Mouse (Mus musculus): Measurements from ENCODE around the gene Foxn2. TPM values are rescaled to one million over a fixed set of nuclear protein-coding genes. Genes with fewer than 3 reads are reported as not detected.

Foxn2 gene
- polyA plus RNA-seq, 1 experiment = 0.50 TPM

DNA sequence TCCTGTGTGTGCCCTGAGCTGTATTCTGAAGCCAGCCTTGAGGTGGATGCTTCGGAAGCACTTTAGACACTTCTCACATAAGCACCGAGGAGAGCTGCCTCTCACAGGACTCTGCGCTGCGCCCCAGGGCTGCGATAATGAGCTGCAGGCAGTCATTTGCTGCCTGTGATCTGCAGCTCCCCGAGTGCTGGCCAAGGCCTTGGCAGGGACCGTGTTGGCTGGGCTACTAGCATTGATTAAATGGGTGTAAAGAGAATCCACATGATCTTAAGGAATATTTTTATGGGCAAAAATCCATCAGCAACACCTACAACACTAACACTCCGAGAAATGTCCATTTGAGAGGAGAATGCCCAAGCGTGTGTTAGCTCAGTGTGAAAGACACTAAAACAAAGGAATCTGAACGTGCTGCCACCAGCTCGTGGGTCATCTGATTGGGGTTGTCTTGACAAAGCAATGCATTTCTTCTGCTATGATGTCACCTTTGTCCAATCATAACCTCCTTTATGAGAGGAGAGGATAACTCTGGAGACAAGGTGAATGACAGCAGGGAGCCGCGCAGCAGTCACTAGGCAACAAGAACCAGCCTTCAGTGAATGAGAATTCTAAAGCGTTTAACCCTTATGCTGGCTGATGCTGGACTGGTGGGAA is 53.7 kb downstream of the Foxn2 start:
- Histone ChIP-seq H3K9me3 (ENCODE audit: control insufficient read depth, low read length) (no peaks in the 10 kb centered on the region), H3K27me3 (ENCODE audit: control insufficient read depth) (no peaks in the 10 kb centered on the region), H3K4me3 (replicated peaks) (no peak overlapping the region), H3K36me3 (ENCODE audit: control insufficient read depth) (peaks cover 42% of the 10 kb centered on the region), H3K4me1 (ENCODE audit: control insufficient read depth) (no peaks in the 10 kb centered on the region)
- no peak for TF ChIP-seq GATA1 (IDR thresholded peaks at IDR 0.05; ENCODE audit: low read length)
- no peak for TF ChIP-seq TAL1 (IDR thresholded peaks at IDR 0.05; ENCODE audit: low read length)

GRCm38 (mm10) chr17:88494772-88495132 is 54.2 kb downstream of the Foxn2 start:
- peaks cover 40% of the 10 kb centered on the region for H3K36me3 ChIP-seq (ENCODE audit: control insufficient read depth)
- H3K9me3 ChIP-seq (ENCODE audit: control insufficient read depth, low read length) = no peaks in the 10 kb centered on the region
- TF ChIP-seq GATA1 (IDR thresholded peaks at IDR 0.05; ENCODE audit: low read length) (no peak), TAL1 (IDR thresholded peaks at IDR 0.05; ENCODE audit: low read length) (no peak)
- no peak overlapping the region for H3K4me3 ChIP-seq (replicated peaks)
- no peaks in the 10 kb centered on the region for H3K27me3 ChIP-seq (ENCODE audit: control insufficient read depth)
- H3K4me1 ChIP-seq (ENCODE audit: control insufficient read depth) = no peaks in the 10 kb centered on the region

DNA sequence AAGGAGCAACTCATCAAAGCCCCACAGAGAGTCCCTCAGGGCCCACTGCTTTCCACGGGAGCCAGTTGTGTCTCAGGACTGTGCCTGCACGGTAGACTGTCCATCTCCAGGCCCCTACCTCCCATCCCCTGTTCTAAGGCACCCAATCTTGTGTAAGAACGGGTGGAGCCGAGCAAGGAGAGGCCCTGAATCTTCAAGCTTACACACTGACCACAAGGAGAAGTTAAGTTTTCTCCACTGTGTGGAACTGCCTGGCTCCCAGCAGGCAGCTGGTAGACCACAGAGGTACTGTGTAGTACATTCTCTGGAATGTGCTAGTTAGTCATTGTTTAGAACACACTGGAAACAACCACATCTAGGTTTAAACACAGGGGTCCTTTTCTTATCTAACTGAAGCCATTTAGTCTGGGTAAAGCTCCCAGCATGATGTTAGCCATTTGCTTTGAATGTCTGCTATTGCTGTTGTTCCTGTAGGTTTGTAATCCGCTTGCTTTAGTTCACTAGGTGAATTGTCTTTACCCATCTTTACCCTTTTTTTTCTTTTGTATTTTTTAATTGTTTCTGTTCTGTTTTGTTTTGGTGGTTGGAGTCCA is 57.7 kb downstream of the Foxn2 start:
- H3K4me1 ChIP-seq (ENCODE audit: control insufficient read depth) = no peaks in the 10 kb centered on the region
- TF ChIP-seq TAL1 (IDR thresholded peaks at IDR 0.05; ENCODE audit: low read length) (no peak), GATA1 (IDR thresholded peaks at IDR 0.05; ENCODE audit: low read length) (no peak)
- H3K4me3 ChIP-seq (replicated peaks) = no peak overlapping the region
- H3K36me3 ChIP-seq (ENCODE audit: control insufficient read depth) = peaks cover 18% of the 10 kb centered on the region
- H3K27me3 ChIP-seq (ENCODE audit: control insufficient read depth) = no peaks in the 10 kb centered on the region
- H3K9me3 ChIP-seq (ENCODE audit: control insufficient read depth, low read length) = no peaks in the 10 kb centered on the region

DNA sequence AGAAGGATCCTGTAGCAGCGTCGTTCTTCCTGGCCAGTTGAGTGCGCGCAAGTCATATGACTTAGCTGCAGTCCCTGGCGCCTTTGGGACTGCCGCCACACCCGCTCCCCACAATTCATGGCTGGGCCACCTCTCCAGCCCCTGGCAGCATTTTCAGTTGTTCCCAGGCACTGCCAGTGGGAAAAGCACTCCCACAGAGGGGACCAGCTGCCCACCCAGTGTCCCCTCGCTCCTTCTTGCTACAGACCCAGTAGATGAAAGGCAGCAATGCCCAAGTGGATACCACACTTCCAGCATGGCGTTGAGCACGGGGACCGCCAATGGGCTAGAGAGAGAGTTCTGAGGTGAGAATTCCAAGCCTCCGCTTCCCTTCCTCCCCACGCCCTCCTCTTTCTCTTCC is 63.5 kb downstream of the Foxn2 start:
- TF ChIP-seq GATA1 (IDR thresholded peaks at IDR 0.05; ENCODE audit: low read length) = no peak
- no peak for TF ChIP-seq TAL1 (IDR thresholded peaks at IDR 0.05; ENCODE audit: low read length)
- H3K4me3 ChIP-seq (replicated peaks) = no peak overlapping the region
- H3K27me3 ChIP-seq (ENCODE audit: control insufficient read depth) = no peaks in the 10 kb centered on the region
- H3K9me3 ChIP-seq (ENCODE audit: control insufficient read depth, low read length) = no peaks in the 10 kb centered on the region
- H3K36me3 ChIP-seq (ENCODE audit: control insufficient read depth) = peaks cover 2% of the 10 kb centered on the region; the same call in 1 of the 2 replicates
- H3K4me1 ChIP-seq (ENCODE audit: control insufficient read depth) = peaks cover 2% of the 10 kb centered on the region; the same call in 1 of the 2 replicates

DNA sequence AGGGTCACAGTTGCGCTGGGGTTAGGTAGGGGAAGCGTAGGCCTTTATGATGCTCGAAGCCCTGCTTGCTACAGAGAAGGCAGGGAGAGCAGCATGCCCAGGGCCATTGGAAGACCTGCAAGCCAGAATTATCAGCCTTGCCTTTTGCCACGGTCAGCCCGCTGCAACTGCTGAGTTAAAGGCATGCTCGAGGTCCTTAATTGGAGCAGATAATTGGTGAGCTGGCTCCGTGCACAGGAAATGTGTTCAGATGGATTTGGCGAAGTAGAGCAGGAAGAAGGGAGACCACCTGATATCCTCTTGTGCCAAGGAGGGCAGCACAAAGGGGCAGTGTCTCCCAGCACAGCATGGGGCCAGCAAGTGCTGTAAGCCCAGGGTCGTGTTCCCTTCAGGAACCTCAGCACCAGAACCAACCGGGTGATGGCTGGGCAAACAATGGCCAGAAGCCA is 64.8 kb downstream of the Foxn2 start:
- no peaks in the 10 kb centered on the region for H3K27me3 ChIP-seq (ENCODE audit: control insufficient read depth)
- H3K4me1 ChIP-seq (ENCODE audit: control insufficient read depth) = peaks cover 3% of the 10 kb centered on the region; the same call in 1 of the 2 replicates
- H3K9me3 ChIP-seq (ENCODE audit: control insufficient read depth, low read length) = no peaks in the 10 kb centered on the region
- H3K4me3 ChIP-seq (replicated peaks) = no peak overlapping the region
- H3K36me3 ChIP-seq (ENCODE audit: control insufficient read depth) = no peaks in the 10 kb centered on the region
- no peak for TF ChIP-seq TAL1 (IDR thresholded peaks at IDR 0.05; ENCODE audit: low read length)
- no peak for TF ChIP-seq GATA1 (IDR thresholded peaks at IDR 0.05; ENCODE audit: low read length)

DNA sequence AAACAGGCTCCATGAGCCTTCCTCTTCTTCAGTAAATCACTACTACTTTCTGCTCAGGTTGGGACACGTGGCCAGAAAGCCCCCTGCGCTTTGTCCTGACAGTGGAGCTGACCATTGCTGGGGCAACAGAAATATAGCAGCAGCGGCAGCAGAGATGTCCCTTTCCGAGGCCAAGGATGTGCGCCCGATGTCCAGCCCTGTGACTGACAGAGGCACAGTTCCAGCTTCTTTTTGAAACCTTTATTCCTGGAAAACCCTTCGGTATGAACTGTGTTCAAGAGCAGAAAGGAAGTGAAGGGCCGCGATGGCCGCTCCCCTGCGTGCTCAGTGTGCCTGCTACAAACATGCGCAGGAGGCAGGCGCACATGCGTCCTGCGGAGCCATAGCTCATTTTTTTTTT is 65.4 kb downstream of the Foxn2 start:
- H3K36me3 ChIP-seq (ENCODE audit: control insufficient read depth) = no peaks in the 10 kb centered on the region
- H3K9me3 ChIP-seq (ENCODE audit: control insufficient read depth, low read length) = no peaks in the 10 kb centered on the region
- peaks cover 4% of the 10 kb centered on the region for H3K4me1 ChIP-seq (ENCODE audit: control insufficient read depth)
- H3K27me3 ChIP-seq (ENCODE audit: control insufficient read depth) = no peaks in the 10 kb centered on the region
- no peak overlapping the region for H3K4me3 ChIP-seq (replicated peaks)
- no peak for TF ChIP-seq GATA1 (IDR thresholded peaks at IDR 0.05; ENCODE audit: low read length)
- TF ChIP-seq TAL1 (IDR thresholded peaks at IDR 0.05; ENCODE audit: low read length) = no peak

GRCm38 (mm10) chr17:88507376-88507775 is 66.9 kb downstream of the Foxn2 start:
- peaks cover 6% of the 10 kb centered on the region for H3K4me1 ChIP-seq (ENCODE audit: control insufficient read depth)
- TF ChIP-seq TAL1 (IDR thresholded peaks at IDR 0.05; ENCODE audit: low read length) = no peak
- TF ChIP-seq GATA1 (IDR thresholded peaks at IDR 0.05; ENCODE audit: low read length) = no peak
- no peaks in the 10 kb centered on the region for H3K9me3 ChIP-seq (ENCODE audit: control insufficient read depth, low read length)
- H3K4me3 ChIP-seq (replicated peaks) = no peak overlapping the region
- no peaks in the 10 kb centered on the region for H3K27me3 ChIP-seq (ENCODE audit: control insufficient read depth)
- no peaks in the 10 kb centered on the region for H3K36me3 ChIP-seq (ENCODE audit: control insufficient read depth)

DNA sequence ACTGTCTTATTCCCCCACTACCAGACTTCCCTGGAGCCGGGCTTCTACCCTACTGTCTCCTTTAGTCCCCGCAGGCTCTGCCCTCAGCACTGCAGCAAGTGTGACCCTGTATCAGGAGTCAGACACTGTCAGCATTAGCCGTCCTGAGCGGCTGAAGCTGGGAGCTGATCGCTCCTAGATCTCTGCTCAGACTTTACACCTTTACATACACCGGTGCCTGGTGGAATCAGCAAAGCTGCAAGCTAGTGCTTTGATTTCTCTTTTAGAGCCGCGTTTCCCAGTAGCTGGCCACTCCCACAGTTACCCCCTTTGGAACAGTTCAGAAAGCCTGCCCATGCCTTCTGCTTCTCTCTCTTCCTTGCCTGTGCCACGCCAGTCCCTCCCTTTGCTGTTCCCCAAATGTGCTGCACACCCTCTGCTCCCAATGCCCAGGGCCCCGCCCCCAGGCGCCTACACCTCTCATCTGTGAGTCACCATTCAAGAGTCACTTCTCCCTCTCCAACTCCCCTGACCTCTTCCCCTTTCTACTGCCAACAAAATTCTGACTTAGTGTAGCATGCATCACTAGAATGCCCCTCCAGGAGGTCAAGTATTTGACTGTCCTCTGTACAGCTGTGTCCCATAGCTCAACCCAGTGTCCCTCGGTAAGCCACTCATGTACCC is 68.5 kb downstream of the Foxn2 start:
- no peaks in the 10 kb centered on the region for H3K9me3 ChIP-seq (ENCODE audit: control insufficient read depth, low read length)
- no peak for TF ChIP-seq TAL1 (IDR thresholded peaks at IDR 0.05; ENCODE audit: low read length)
- TF ChIP-seq GATA1 (IDR thresholded peaks at IDR 0.05; ENCODE audit: low read length) = no peak
- no peaks in the 10 kb centered on the region for H3K27me3 ChIP-seq (ENCODE audit: control insufficient read depth)
- H3K36me3 ChIP-seq (ENCODE audit: control insufficient read depth) = no peaks in the 10 kb centered on the region
- peaks cover 6% of the 10 kb centered on the region for H3K4me1 ChIP-seq (ENCODE audit: control insufficient read depth)
- H3K4me3 ChIP-seq (replicated peaks) = no peak overlapping the region

- Histone ChIP-seq H3K36me3 (ENCODE audit: control insufficient read depth) (no peaks in the 10 kb centered on the region), H3K4me3 (replicated peaks) (no peak overlapping the region), H3K27me3 (ENCODE audit: control insufficient read depth) (no peaks in the 10 kb centered on the region), H3K9me3 (ENCODE audit: control insufficient read depth, low read length) (no peaks in the 10 kb centered on the region), H3K4me1 (ENCODE audit: control insufficient read depth) (peaks cover 6% of the 10 kb centered on the region)
- no peak for TF ChIP-seq TAL1 (IDR thresholded peaks at IDR 0.05; ENCODE audit: low read length)
- TF ChIP-seq GATA1 (IDR thresholded peaks at IDR 0.05; ENCODE audit: low read length) = no peak
Measured at GRCm38 (mm10) chr17:88509999-88510398, 69.5 kb downstream of the Foxn2 start.
